Mouse (Mus musculus) limb, embryonic 14.5 days (tissue): ENCODE data around the gene Angptl4. TPM values are rescaled to one million over a fixed set of nuclear protein-coding genes. Genes with fewer than 3 reads are reported as not detected.

Source experiments
- ATAC-seq: fragments of 200-750 bp; cut with Nextera tagmentation; 2 replicates; pipeline ENCODE4 v1.8.0; 2017; ENCODE audit warnings: low read depth, moderate number of reproducible peaks, moderate TSS enrichment; ENCODE audit not compliant: low FRiP score
- DNase-seq: peaks from one replicate; pipeline ENCODE4 v3.0.0-alpha.2; 2015; ENCODE audit warnings: low spot score
- H3K27ac ChIP-seq: fragments of 300-500 bp; sonication (generic); replicated peaks from 2 replicates; pipeline ENCODE4 v1.5.1; 2014; ENCODE audit warnings: low read depth, mild to moderate bottlenecking, low read length, moderate library complexity, mixed read lengths
- H3K27me3 ChIP-seq: fragments of 300-500 bp; sonication (generic); 2 replicates; pipeline ENCODE4 v1.6.1; 2014; ENCODE audit warnings: low read length, mixed read lengths; ENCODE audit not compliant: control insufficient read depth, insufficient read depth
- H3K36me3 ChIP-seq: fragments of 300-500 bp; sonication (generic); 2 replicates; pipeline ENCODE4 v1.6.1; 2014; ENCODE audit warnings: mild to moderate bottlenecking, low read length, moderate library complexity, mixed read lengths; ENCODE audit not compliant: control insufficient read depth, insufficient read depth
- H3K4me1 ChIP-seq: fragments of 300-500 bp; sonication (generic); 2 replicates; pipeline ENCODE4 v1.6.1; 2014; ENCODE audit warnings: antibody characterized with exemption, low read length, mixed read lengths; ENCODE audit not compliant: control insufficient read depth, insufficient read depth
- H3K4me2 ChIP-seq: fragments of 300-500 bp; sonication (generic); replicated peaks from 2 replicates; pipeline ENCODE4 v1.6.1; 2014; ENCODE audit warnings: low read depth, mild to moderate bottlenecking, low read length, moderate library complexity; ENCODE audit not compliant: severe bottlenecking
- H3K4me3 ChIP-seq: fragments of 300-500 bp; sonication (generic); replicated peaks from 2 replicates; pipeline ENCODE4 v1.5.1; 2014; ENCODE audit warnings: low read length
- H3K9ac ChIP-seq: fragments of 300-500 bp; sonication (generic); 2 replicates; pipeline ENCODE4 v1.6.1; 2014; ENCODE audit warnings: mild to moderate bottlenecking, low read depth, low read length, moderate library complexity; ENCODE audit not compliant: severe bottlenecking
- H3K9me3 ChIP-seq: fragments of 300-500 bp; sonication (generic); 2 replicates; pipeline ENCODE4 v1.6.1; 2016; ENCODE audit warnings: low read length; ENCODE audit not compliant: control insufficient read depth
- POLR2A ChIP-seq: fragments of 200-500 bp; IDR thresholded peaks from 2 replicates; pipeline ENCODE4 v1.8.0; 2012; ENCODE audit warnings: inconsistent platforms, mild to moderate bottlenecking, moderate library complexity, borderline replicate concordance; ENCODE audit not compliant: insufficient read depth, insufficient read length; ENCODE audit errors: extremely low read depth
- WGBS: fragments of 180-500 bp; shearing (Covaris S2); extraction: QIAGEN DNeasy Blood & Tissue Kit; methylation state at CpG from one replicate; pipeline ENCODE4 v1.1.7; 2014; 5-methylcytosine and 5-hydroxymethylcytosine counted together
- polyA plus RNA-seq, 2 experiments: library from polyadenylated mRNA; depleted of rRNA in 1 of 2; stranded (reverse) in 1 of 2; unstranded in 1 of 2; fragments of >200 nt; fragmentation: Nextera tagmentation in 1 of 2; extraction: Ambion mirVana in 1 of 2; gene quantifications; 2 replicates each; pipeline versions ENCODE4 v1.2.1 to v1.2.3; 2012 to 2014

The Angptl4 gene
- polyA plus RNA-seq, 2 experiments, result 29.7 to 44.2 TPM

GRCm38 (mm10) chr17:33755418-33756107, 26.1 kb downstream of the Angptl4 start:
- Histone ChIP-seq H3K27ac (no peak overlapping the region), H3K4me2 (no peak overlapping the region), H3K36me3 (peaks cover 12% of the 10 kb centered on the region), H3K4me1 (peaks cover 15% of the 10 kb centered on the region), H3K9me3 (no peaks in the 10 kb centered on the region), H3K4me3 (no peak overlapping the region), H3K9ac (0 out of 2 replicates have a peak overlapping the region, but pooled peaks have one; percentile 4), H3K27me3 (no peaks in the 10 kb centered on the region)
- DNase-seq, result no peak
- 79% methylated on average over 10 of the region's 10 CpGs for WGBS
- ATAC-seq, result no peak
- no peak for TF ChIP-seq POLR2A

- no peak for TF ChIP-seq POLR2A
- Histone ChIP-seq H3K27ac (no peak overlapping the region), H3K36me3 (peaks cover 21% of the 10 kb centered on the region), H3K4me1 (peaks cover 15% of the 10 kb centered on the region), H3K27me3 (no peaks in the 10 kb centered on the region), H3K9ac (no peak overlapping the region), H3K9me3 (no peaks in the 10 kb centered on the region), H3K4me3 (no peak overlapping the region), H3K4me2 (no peak overlapping the region)
- DNase-seq (no peak), ATAC-seq (no peak)
- WGBS, result 76% methylated on average over 1 of the region's 1 CpGs
These were observed 27.0 kb downstream of the Angptl4 start for GRCm38 (mm10) chr17:33754656-33755055.

DNA sequence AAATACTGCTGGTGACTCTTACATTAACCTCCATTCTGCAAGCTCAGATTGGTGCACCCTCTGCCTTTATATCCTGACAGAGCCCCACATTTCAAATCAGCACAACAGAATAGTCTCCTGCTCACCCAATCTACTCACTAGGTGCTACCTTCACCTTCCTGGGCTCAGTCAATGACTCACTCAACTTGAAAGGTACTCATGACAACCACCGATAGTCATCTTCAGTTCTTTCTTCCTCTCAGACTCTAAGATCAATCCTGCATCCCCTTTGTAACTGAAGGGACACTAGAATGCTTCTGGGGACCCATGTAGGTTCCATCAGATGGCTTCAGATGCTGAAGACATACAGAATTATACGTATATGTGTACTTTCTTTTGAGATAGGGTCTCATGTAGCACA, 29.3 kb downstream of the Angptl4 start:
- H3K27me3 ChIP-seq, result no peaks in the 10 kb centered on the region
- no peak for TF ChIP-seq POLR2A
- ATAC-seq (no peak), DNase-seq (no peak)
- WGBS, result 91% methylated on average over 2 of the region's 2 CpGs
- H3K27ac ChIP-seq, result no peak overlapping the region
- H3K4me2 ChIP-seq, result no peak overlapping the region
- peaks cover 42% of the 10 kb centered on the region for H3K36me3 ChIP-seq
- H3K9ac ChIP-seq, result no peak overlapping the region
- H3K4me3 ChIP-seq, result no peak overlapping the region
- no peaks in the 10 kb centered on the region for H3K9me3 ChIP-seq
- peaks cover 3% of the 10 kb centered on the region for H3K4me1 ChIP-seq

GRCm38 (mm10) chr17:33751181-33751580, 30.4 kb downstream of the Angptl4 start:
- Histone ChIP-seq H3K9me3 (no peaks in the 10 kb centered on the region), H3K4me2 (no peak overlapping the region), H3K9ac (no peak overlapping the region), H3K4me1 (no peaks in the 10 kb centered on the region; the same call in none of the 2 replicates), H3K27me3 (no peaks in the 10 kb centered on the region), H3K27ac (no peak overlapping the region), H3K4me3 (no peak overlapping the region), H3K36me3 (peaks cover 46% of the 10 kb centered on the region)
- ATAC-seq (no peak), DNase-seq (no peak)
- no peak for TF ChIP-seq POLR2A

DNA sequence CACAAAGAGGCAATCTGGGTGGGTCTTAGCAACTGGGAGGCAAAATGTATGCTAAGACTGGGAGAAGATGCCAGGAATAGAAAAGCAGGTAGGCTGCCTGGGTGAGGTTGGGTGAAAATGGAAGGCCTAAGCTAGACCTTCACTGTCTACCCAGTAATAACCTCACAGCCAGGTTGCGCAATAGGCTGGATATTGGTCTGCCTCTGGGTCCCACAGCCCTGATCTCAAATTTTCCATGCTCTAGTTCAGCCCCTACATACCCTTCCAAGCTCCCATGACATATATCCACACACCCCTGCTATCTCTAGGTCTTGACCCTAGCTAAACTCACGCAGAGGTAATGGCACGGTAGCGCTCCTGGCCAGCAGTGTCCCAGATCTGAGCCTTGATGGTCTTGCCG, 32.2 kb downstream of the Angptl4 start:
- 96% methylated on average over 5 of the region's 5 CpGs for WGBS

GRCm38 (mm10) chr17:33746011-33746410, 35.6 kb downstream of the Angptl4 start:
- H3K27me3 ChIP-seq, result no peaks in the 10 kb centered on the region
- no peaks in the 10 kb centered on the region for H3K4me1 ChIP-seq
- H3K27ac ChIP-seq, result no peak overlapping the region
- no peak overlapping the region for H3K4me2 ChIP-seq
- peak; percentile 40 for DNase-seq
- H3K9ac ChIP-seq, result no peak overlapping the region
- no peak overlapping the region for H3K4me3 ChIP-seq
- no peak for TF ChIP-seq POLR2A
- WGBS, result 80% methylated on average over 2 of the region's 2 CpGs
- ATAC-seq, result no peak
- H3K9me3 ChIP-seq, result no peaks in the 10 kb centered on the region
- peaks cover 51% of the 10 kb centered on the region for H3K36me3 ChIP-seq

More for the DNA sequence above, 32.2 kb downstream of the Angptl4 start:
- no peaks in the 10 kb centered on the region for H3K9me3 ChIP-seq
- H3K9ac ChIP-seq, result no peak overlapping the region
- no peak for DNase-seq
- ATAC-seq, result no peak
- H3K4me3 ChIP-seq, result no peak overlapping the region
- TF ChIP-seq POLR2A, result no peak
- no peaks in the 10 kb centered on the region for H3K27me3 ChIP-seq
- no peak overlapping the region for H3K27ac ChIP-seq
- peaks cover 59% of the 10 kb centered on the region for H3K36me3 ChIP-seq
- no peak overlapping the region for H3K4me2 ChIP-seq
- H3K4me1 ChIP-seq, result no peaks in the 10 kb centered on the region; the same call in 1 of the 2 replicates
